Mouse (Mus musculus) fat pad, adult 2 months (tissue): ENCODE measurements at regions not wholly inside any gene's neighbourhood (a gene's known extent, or its start where the extent isn't known, plus 50 kb on each side); places are given as distances from the start of the nearest gene placed in this dataset.
"Not testable (repeated sequence)": the region's sequence is repeated elsewhere in the genome, so short reads cannot be mapped to it uniquely, and the experiment has no call there.

Source experiments
- DNase-seq: peaks from one replicate; pipeline ENCODE4 v3.0.0-alpha.2; 2011; ENCODE audit warnings: low read depth, low spot score; ENCODE audit errors: extremely low read depth

DNA sequence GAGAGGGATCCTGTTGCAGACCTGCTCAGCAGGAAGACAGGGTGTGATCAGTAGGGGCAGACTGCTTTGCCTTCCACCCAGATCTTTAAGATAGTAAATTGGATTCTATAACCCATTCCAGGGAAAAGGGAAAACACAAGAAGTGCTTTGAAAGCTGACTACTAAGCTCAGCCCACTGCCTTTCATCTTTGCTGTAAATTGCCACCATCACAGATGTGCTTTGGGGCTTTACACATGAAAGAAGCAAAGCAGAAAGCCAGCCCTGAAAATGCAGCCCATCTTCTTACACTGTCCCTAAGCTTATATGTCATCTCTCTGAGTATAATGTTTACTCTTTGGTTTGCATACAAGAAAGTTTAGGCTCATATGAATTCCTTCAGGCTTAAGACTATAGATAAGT, 283.6 kb downstream of the Tm4sf1 start:
- no peak for DNase-seq

- DNase-seq = no peak
Observed at GRCm38 (mm10) chr3:56981305-56981660, 320.5 kb downstream of the Tm4sf1 start.

DNA sequence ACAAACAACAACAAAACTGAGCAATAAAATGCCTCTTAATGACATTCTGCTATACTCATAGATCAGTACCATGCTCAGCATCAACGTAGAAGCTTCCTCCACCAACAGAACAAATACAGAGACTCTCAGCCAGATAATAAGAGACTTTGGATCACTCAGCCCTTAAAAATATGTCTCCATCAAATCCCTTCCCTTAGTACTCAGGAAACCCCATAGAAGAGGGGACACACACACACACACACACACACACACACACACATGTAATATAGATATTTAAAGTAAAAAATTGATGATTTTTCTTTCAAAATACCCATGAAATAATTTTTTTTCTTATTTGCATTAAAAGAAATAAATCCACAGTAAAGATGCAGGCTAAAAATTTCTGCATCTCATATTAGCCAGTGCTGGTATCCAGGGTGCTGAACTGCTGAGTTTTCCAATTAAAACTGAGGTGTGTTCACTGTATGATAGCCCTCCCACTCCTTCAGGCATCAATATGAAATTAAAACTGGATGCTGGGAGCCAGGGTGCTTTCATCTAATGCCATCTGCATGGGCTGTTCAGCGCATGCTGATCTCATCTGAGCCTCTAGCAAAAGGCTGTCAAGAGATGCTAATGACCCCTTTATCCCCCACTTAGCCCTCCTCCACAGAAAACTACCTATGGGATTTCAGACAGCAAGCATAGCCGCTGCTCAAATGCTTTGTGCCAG, 321.0 kb downstream of the Tm4sf1 start:
- DNase-seq = no peak

- DNase-seq = no peak
Observed at GRCm38 (mm10) chr3:56966008-56966407, 335.8 kb downstream of the Tm4sf1 start.

GRCm38 (mm10) chr3:56965444-56965843, 336.3 kb downstream of the Tm4sf1 start:
- no peak for DNase-seq

GRCm38 (mm10) chr3:56964156-56964555, 337.6 kb downstream of the Tm4sf1 start:
- DNase-seq = no peak

GRCm38 (mm10) chr3:56963251-56963650, 338.5 kb downstream of the Tm4sf1 start:
- DNase-seq = no peak

DNA sequence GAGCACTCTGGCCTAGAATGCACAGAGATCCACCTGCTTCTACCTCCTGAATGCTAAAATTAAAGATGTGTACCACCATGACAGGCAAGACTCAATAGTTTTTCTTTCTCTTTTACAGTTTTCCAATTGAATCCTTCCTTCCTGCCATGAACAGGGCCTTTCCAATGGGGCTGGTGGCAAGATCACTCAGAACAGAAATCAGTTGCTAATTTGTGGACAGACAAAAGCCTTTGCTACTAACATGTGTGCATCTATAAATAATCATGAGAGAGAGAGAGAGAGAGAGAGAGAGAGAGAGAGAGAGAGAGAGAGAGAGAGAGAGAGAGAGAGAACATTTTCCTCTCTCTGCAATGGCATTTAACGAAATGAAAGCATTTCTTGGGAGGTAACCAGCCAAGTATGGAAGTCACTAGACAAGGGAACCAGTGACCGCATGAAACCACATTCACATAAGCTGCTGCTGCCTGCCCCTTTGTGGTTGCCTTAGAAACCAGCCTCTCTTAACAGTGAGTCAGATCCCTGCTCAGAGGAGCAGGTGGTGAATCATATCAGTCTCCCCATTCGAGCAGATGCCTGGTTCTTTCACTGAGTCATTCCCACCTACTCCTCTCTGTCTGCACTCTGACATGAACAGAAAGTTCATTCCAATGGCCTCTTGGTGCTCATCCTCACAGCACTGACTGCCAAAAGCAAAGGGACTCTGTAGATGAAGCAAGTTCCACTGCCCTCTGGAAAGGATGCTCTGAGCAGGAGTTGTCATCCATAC, 339.4 kb downstream of the Tm4sf1 start:
- DNase-seq = no peak

DNA sequence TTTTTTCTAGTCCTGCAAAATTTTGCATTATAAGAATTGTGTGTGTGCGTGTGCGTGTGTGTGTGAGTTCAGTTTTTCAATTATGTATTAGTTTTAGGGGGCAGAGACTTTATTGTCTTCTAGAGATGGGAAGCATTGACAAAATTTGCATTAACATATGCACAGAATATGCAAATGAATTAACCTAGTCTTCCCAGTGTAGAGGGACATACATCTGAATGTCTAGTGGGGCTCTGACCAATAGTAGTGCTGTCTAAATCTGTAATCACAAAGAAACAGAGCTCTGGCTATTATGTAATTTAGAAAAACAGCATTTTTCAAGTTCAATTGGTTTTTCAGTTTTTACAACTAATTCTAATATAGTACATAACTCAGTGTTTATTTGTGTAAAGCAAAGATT, 344.8 kb downstream of the Tm4sf1 start:
- no peak for DNase-seq

DNA sequence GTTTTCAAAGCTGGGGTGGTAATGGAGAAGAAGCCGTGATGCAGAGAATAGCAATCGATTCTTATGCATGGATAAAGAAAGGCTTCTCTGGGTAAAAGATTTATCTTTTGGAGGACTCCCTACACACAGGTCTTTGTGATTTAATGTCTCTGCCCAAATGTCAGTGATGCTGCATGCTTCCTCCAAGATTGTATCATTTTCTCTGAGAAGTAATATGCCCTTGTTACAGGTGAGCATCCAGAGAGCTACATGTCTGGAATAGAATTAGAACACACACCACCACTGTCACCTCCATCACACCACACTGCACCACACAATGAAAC, 346.0 kb downstream of the Tm4sf1 start:
- DNase-seq = no peak

DNA sequence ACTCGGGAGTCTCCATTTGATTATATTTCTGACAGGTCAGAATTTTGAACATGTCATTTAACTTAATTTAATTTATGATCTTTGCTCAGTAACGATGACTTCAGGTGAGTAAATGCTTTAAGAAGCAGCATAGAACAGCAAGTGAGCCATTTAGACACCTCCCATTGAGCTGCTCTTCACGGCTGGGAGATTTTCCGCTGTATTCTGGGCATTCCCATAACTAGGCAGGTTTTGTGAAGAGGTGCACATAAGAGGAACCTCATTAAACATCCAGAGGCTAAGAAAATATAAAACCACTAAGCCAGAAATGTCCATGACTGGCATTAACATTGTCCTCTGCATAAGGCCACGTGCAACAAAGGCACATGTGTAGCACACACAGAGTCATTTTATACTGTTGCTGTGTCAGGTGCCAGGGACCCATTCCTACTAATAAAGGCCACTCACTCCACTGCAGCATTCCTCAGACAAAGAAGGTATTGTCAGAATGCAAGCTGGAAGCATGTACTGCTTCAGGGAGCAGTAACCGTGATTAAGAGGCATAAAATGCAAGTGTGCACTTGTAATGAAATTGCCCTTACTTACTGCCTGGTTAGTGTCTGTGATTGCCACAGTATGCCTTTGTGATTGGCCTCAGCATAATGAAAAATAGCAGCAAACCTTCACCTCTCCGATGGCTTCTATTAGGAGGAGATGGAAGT, 346.5 kb downstream of the Tm4sf1 start:
- DNase-seq = peak; percentile 2

DNA sequence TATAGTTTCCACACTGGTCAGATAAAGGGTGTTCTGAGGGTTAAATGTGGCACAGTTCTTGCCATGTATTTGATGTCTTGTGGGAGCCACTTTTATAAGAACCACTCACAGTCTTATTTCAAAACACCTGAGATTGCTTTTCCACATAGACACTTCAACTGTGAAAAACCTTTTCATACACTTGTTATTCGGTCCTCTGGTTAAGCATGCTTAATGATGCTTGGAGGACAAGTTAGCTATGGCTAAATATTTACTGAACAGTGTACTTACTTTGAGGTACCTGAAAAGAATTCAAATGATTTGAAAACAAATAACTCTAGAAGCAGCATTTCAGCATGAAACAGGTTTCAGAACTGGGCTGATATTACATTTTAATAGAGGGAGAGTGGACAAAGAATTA, 359.2 kb downstream of the Tm4sf1 start:
- DNase-seq = not testable (repeated sequence)

DNA sequence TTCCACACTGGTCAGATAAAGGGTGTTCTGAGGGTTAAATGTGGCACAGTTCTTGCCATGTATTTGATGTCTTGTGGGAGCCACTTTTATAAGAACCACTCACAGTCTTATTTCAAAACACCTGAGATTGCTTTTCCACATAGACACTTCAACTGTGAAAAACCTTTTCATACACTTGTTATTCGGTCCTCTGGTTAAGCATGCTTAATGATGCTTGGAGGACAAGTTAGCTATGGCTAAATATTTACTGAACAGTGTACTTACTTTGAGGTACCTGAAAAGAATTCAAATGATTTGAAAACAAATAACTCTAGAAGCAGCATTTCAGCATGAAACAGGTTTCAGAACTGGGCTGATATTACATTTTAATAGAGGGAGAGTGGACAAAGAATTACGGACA, 372.8 kb downstream of the Tm4sf1 start:
- not testable (repeated sequence) for DNase-seq

DNA sequence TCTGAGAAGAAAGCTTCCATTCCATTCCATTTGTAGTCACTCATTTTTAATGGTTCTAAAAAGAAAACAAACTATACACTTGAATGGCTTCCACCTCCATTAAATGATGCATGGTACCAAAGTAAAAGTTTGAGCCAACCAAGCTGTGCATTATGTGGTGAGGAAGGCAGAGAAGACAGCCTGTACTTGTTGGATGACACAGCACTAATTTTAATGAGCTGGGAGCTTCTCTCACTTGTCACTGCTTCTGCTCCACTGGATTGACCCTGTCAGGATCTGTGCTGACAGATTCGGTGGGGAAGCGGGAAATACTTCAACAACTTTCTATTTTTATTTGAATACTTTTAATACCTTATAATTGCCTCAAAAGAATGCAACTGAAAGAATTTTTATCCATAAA, 403.3 kb downstream of the Tm4sf1 start:
- no peak for DNase-seq

DNA sequence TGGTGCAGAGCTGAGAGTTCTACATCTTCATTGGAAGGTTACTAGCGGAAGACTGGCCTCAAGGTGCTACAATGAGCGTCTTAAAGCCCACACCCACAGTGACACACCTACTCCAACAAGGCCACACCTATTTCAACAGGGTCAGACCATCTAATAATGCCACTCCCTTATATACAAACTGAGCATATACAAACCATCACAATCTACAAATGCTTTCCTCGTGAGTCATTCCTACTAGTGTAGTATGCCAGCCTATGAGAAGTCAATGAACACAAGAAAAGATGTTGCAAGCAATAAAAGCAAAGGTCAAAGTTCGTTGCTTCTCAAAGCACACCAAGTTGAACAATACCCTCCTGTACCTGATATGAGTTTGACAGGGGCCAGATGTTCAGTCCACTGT, 424.7 kb downstream of the Tm4sf1 start:
- no peak for DNase-seq

- no peak for DNase-seq
Observed at GRCm38 (mm10) chr3:56863591-56863990, 438.2 kb downstream of the Tm4sf1 start.

DNA sequence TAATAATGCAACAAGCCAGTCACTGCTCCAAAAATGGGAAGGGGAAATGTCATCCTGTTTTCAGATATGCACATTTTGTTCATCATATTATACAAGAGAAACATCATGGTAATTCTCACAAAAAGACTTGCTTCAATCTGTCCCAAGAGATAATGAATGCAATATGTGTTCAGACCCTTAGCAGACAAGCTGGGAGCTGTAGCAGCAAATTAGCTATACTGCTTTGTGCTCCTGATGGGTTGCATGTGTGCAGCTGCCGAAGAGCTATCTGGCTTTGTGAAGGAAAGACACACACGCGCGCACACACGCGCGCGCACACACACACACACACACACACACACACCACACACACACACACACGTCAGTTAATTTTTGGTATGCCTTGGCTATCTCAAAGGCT, 441.9 kb downstream of the Tm4sf1 start:
- DNase-seq = no peak

GRCm38 (mm10) chr3:56845462-56845770, 456.4 kb downstream of the Tm4sf1 start:
- DNase-seq = no peak

DNA sequence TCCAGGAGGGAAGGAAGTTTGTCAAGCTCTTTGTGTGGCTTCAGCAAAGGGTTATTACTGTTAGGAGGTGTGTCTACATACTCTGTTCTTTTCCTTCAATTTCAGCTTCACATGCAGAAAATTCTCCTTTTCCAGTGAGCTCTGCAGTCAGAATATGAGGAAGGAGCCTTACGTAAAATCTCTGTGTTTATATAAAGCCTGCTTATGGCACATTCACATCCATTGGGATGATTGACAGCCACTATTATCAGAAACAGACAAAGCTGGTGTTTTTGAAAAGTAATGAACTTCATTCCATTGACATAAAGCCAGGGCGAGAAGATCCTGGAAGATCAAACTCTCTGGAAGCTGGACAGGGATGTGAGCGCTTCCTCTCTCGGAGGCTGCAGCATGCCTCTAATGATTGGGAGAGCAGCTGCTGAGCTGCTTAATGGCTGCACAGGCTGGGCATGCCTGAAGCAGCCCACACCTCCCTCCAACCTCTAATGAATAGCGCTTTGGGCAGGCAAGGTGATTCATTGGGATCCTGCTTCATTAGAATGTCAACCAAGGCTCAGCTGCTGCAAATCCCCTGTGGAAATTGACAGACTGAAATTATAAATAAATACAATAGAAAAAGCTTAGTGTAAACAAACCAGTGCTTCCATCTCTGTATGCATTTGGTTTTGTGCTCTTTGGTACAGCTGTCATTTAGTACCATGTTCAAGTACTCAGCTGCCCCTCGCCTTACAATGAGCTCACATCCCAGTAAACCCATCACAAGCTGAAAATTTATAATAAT, 456.9 kb downstream of the Tm4sf1 start:
- DNase-seq = no peak

DNA sequence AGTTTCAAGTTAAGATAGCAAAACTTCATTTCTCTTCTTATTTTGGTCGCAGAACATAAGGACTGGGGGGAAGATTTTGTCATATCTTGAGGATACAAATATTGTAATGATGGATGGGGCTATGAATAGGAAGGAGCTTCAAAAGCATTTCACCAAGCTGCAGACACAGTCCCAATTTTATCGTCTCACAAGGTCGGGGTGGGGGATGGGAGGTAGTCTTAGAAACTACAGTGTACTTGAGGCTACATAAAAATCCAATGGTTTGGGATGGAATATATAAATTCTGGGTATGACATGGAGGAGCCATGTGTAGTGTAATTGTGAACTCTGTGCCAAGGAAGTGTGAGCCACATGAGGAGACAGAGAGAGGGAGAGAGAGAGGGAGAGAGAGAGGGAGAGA, 464.6 kb downstream of the Tm4sf1 start:
- no peak for DNase-seq

DNA sequence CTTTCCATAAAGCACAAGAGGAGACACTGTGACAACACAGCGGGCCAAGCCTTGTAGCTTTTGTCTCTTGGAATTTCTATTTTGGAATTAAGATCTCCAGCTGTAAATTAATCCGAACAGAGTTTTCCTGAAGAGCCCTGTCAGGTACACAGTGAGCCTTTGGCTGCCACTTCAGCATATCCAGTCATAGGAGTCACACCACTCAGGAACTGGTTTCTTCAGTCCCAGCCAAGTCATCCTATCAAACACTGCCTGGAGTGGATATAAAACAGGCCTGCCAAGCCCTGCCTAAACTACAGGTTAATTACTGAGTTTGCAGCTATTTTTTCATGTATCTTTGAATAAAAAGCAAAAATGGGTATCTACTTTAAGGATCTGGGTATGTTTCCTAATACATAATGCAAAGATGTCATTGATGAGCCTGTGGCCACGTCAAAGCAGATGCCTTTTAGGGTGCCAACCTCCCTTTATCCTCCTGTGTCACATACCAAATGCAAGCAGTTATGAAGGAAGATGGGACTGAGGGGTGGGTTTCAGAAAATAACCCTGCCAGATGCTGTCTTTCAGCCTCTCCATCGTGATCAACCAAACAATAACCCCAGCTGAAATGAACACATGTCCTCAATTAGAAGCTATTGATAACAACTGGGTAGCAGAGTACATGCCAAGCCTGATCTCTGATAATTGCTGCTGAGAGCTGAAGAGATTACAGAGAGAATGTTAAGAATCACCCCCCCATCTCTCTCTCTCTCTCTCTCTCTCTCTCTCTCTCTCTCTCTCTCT, 471.3 kb downstream of the Tm4sf1 start:
- DNase-seq = no peak
